Mouse (Mus musculus) heart, embryonic 12.5 days (tissue): Measurements from ENCODE around the gene Sh3pxd2a. TPM values are rescaled to one million over a fixed set of nuclear protein-coding genes. Genes with fewer than 3 reads are reported as not detected.

ENCODE experiments used
- ATAC-seq: fragments of 200-750 bp; cut with Nextera tagmentation; 2 replicates; pipeline ENCODE4 v1.8.0; 2017; ENCODE audit warnings: moderate TSS enrichment, moderate library complexity; ENCODE audit not compliant: insufficient number of reproducible peaks, low FRiP score
- H3K27ac ChIP-seq: fragments of 300-500 bp; sonication (generic); 2 replicates; pipeline ENCODE4 v1.5.1; 2016; ENCODE audit warnings: mild to moderate bottlenecking, moderate library complexity; ENCODE audit not compliant: poor library complexity, severe bottlenecking
- H3K27me3 ChIP-seq: fragments of 300-500 bp; sonication (generic); replicated peaks from 2 replicates; pipeline ENCODE4 v1.6.1; 2016; ENCODE audit warnings: mild to moderate bottlenecking, moderate library complexity
- H3K36me3 ChIP-seq: fragments of 300-500 bp; sonication (generic); 2 replicates; pipeline ENCODE4 v1.6.1; 2016; ENCODE audit warnings: mild to moderate bottlenecking, moderate library complexity
- H3K4me1 ChIP-seq: fragments of 300-500 bp; sonication (generic); replicated peaks from 2 replicates; pipeline ENCODE4 v1.6.1; 2016; ENCODE audit warnings: mild to moderate bottlenecking
- H3K4me2 ChIP-seq: fragments of 300-500 bp; sonication (generic); 2 replicates; pipeline ENCODE4 v1.6.1; 2016; ENCODE audit warnings: mild to moderate bottlenecking, moderate library complexity
- H3K4me3 ChIP-seq: fragments of 300-500 bp; sonication (generic); 2 replicates; pipeline ENCODE4 v1.5.1; 2016; ENCODE audit warnings: mild to moderate bottlenecking
- H3K9ac ChIP-seq: fragments of 300-500 bp; sonication (generic); 2 replicates; pipeline ENCODE4 v1.6.1; 2016; ENCODE audit warnings: mild to moderate bottlenecking, moderate library complexity
- H3K9me3 ChIP-seq: fragments of 300-500 bp; sonication (generic); replicated peaks from 2 replicates; pipeline ENCODE4 v1.6.1; 2016; ENCODE audit warnings: mild to moderate bottlenecking, moderate library complexity
- WGBS: fragments of 180-500 bp; shearing (Covaris S2); methylation state at CpG from one replicate; pipeline ENCODE4 v1.1.7; 2016; 5-methylcytosine and 5-hydroxymethylcytosine counted together
- polyA plus RNA-seq: library from polyadenylated mRNA; unstranded; fragments of >200 nt; fragmentation: Nextera tagmentation; extraction: Ambion mirVana; gene quantifications from 2 replicates; pipeline ENCODE4 v1.2.1, GENCODE M21; 2016

Sh3pxd2a gene
- polyA plus RNA-seq, 1 experiment from 2014 or later, result 6.2 TPM

- Histone ChIP-seq H3K4me2 (no peak overlapping the region), H3K36me3 (no peaks in the 10 kb centered on the region), H3K9me3 (no peaks in the 10 kb centered on the region), H3K4me3 (no peak overlapping the region), H3K27ac (no peak overlapping the region), H3K4me1 (peaks cover 8% of the 10 kb centered on the region), H3K9ac (peak overlapping the region; percentile 11; the same call in 1 of the 2 replicates), H3K27me3 (peaks cover 29% of the 10 kb centered on the region)
- ATAC-seq, result no peak
- WGBS, result 45% methylated on average over 11 of the region's 11 CpGs
These were observed 216.4 kb downstream of the Sh3pxd2a start for GRCm38 (mm10) chr19:47247791-47248190.

- Histone ChIP-seq H3K27me3 (peaks cover 6% of the 10 kb centered on the region), H3K9me3 (no peaks in the 10 kb centered on the region), H3K27ac (no peak overlapping the region), H3K4me3 (no peak overlapping the region), H3K9ac (no peak overlapping the region), H3K4me1 (peaks cover 8% of the 10 kb centered on the region), H3K4me2 (no peak overlapping the region), H3K36me3 (no peaks in the 10 kb centered on the region)
- ATAC-seq, result no peak
- 83% methylated on average over 8 of the region's 8 CpGs for WGBS
These were observed 218.7 kb downstream of the Sh3pxd2a start for GRCm38 (mm10) chr19:47245512-47245911.

- Histone ChIP-seq H3K27me3 (peaks cover 14% of the 10 kb centered on the region), H3K4me2 (no peak overlapping the region), H3K9ac (no peak overlapping the region), H3K36me3 (no peaks in the 10 kb centered on the region), H3K4me3 (no peak overlapping the region), H3K4me1 (no peaks in the 10 kb centered on the region), H3K27ac (no peak overlapping the region), H3K9me3 (no peaks in the 10 kb centered on the region)
- WGBS, result 76% methylated on average over 4 of the region's 4 CpGs
- no peak for ATAC-seq
These were observed 222.0 kb downstream of the Sh3pxd2a start for GRCm38 (mm10) chr19:47242227-47242626.

- ATAC-seq, result no peak
- WGBS, result 46% methylated on average over 7 of the region's 7 CpGs
- Histone ChIP-seq H3K36me3 (no peaks in the 10 kb centered on the region), H3K9me3 (no peaks in the 10 kb centered on the region), H3K4me3 (peak overlapping the region; percentile 38; the same call in 1 of the 2 replicates), H3K27me3 (peaks cover 11% of the 10 kb centered on the region), H3K27ac (no peak overlapping the region), H3K4me2 (peak overlapping the region; percentile 56), H3K9ac (no peak overlapping the region), H3K4me1 (no peaks in the 10 kb centered on the region)
These were observed 223.2 kb downstream of the Sh3pxd2a start for GRCm38 (mm10) chr19:47240957-47241356.

- H3K36me3 ChIP-seq, result no peaks in the 10 kb centered on the region
- ATAC-seq, result peak; percentile 38; the same call in 1 of the 2 replicates
- peak overlapping the region; percentile 36; the same call in 1 of the 2 replicates for H3K9ac ChIP-seq
- H3K4me1 ChIP-seq, result no peaks in the 10 kb centered on the region
- H3K27me3 ChIP-seq, result peaks cover 11% of the 10 kb centered on the region; the same call in 1 of the 2 replicates
- H3K9me3 ChIP-seq, result no peaks in the 10 kb centered on the region
- H3K27ac ChIP-seq, result no peak overlapping the region
- peak overlapping the region; percentile 56 for H3K4me2 ChIP-seq
- peak overlapping the region; percentile 38 for H3K4me3 ChIP-seq
- 23% methylated on average over 12 of the region's 12 CpGs for WGBS
These were observed 224.1 kb downstream of the Sh3pxd2a start for GRCm38 (mm10) chr19:47240076-47240475.

GRCm38 (mm10) chr19:47233087-47233486 is 231.1 kb downstream of the Sh3pxd2a start:
- Histone ChIP-seq H3K4me2 (no peak overlapping the region), H3K9ac (no peak overlapping the region), H3K36me3 (no peaks in the 10 kb centered on the region), H3K4me3 (no peak overlapping the region), H3K27ac (no peak overlapping the region), H3K9me3 (no peaks in the 10 kb centered on the region), H3K4me1 (peaks cover 16% of the 10 kb centered on the region), H3K27me3 (no peaks in the 10 kb centered on the region; the same call in 1 of the 2 replicates)
- no peak for ATAC-seq
- 78% methylated on average over 3 of the region's 3 CpGs for WGBS

GRCm38 (mm10) chr19:47232077-47232865 is 231.9 kb downstream of the Sh3pxd2a start:
- Histone ChIP-seq H3K27me3 (no peaks in the 10 kb centered on the region), H3K36me3 (no peaks in the 10 kb centered on the region), H3K4me3 (no peak overlapping the region), H3K9me3 (no peaks in the 10 kb centered on the region), H3K27ac (no peak overlapping the region), H3K4me1 (peaks cover 16% of the 10 kb centered on the region), H3K4me2 (no peak overlapping the region), H3K9ac (no peak overlapping the region)
- ATAC-seq, result no peak
- WGBS, result 86% methylated on average over 5 of the region's 5 CpGs

- 79% methylated on average over 6 of the region's 6 CpGs for WGBS
- no peak for ATAC-seq
- no peak overlapping the region for H3K4me2 ChIP-seq
- no peaks in the 10 kb centered on the region for H3K36me3 ChIP-seq
- peaks cover 16% of the 10 kb centered on the region for H3K4me1 ChIP-seq
- H3K4me3 ChIP-seq, result no peak overlapping the region
- no peaks in the 10 kb centered on the region for H3K9me3 ChIP-seq
- no peaks in the 10 kb centered on the region for H3K27me3 ChIP-seq
- H3K9ac ChIP-seq, result no peak overlapping the region
- H3K27ac ChIP-seq, result no peak overlapping the region
These were observed 232.8 kb downstream of the Sh3pxd2a start for GRCm38 (mm10) chr19:47231389-47231788.

- no peaks in the 10 kb centered on the region for H3K36me3 ChIP-seq
- H3K4me2 ChIP-seq, result no peak overlapping the region
- no peaks in the 10 kb centered on the region for H3K9me3 ChIP-seq
- no peak overlapping the region for H3K9ac ChIP-seq
- no peaks in the 10 kb centered on the region for H3K27me3 ChIP-seq
- no peak overlapping the region for H3K27ac ChIP-seq
- peaks cover 16% of the 10 kb centered on the region for H3K4me1 ChIP-seq
- 87% methylated on average over 8 of the region's 8 CpGs for WGBS
- ATAC-seq, result no peak
- H3K4me3 ChIP-seq, result no peak overlapping the region
These were observed 233.5 kb downstream of the Sh3pxd2a start for GRCm38 (mm10) chr19:47230682-47231081.

GRCm38 (mm10) chr19:47230082-47230481 is 234.1 kb downstream of the Sh3pxd2a start:
- H3K4me3 ChIP-seq, result no peak overlapping the region
- WGBS, result 86% methylated on average over 7 of the region's 7 CpGs
- H3K27me3 ChIP-seq, result no peaks in the 10 kb centered on the region
- H3K4me2 ChIP-seq, result no peak overlapping the region
- ATAC-seq, result no peak
- no peak overlapping the region for H3K27ac ChIP-seq
- H3K9me3 ChIP-seq, result no peaks in the 10 kb centered on the region
- H3K4me1 ChIP-seq, result peaks cover 16% of the 10 kb centered on the region
- H3K36me3 ChIP-seq, result no peaks in the 10 kb centered on the region
- no peak overlapping the region for H3K9ac ChIP-seq

- H3K9ac ChIP-seq, result peak overlapping the region; percentile 68; the same call in 1 of the 2 replicates
- H3K27ac ChIP-seq, result no peak overlapping the region
- no peak overlapping the region for H3K4me3 ChIP-seq
- no peaks in the 10 kb centered on the region for H3K9me3 ChIP-seq
- no peak for ATAC-seq
- 78% methylated on average over 5 of the region's 5 CpGs for WGBS
- H3K27me3 ChIP-seq, result no peaks in the 10 kb centered on the region
- H3K4me2 ChIP-seq, result peak overlapping the region; percentile 85
- peaks cover 16% of the 10 kb centered on the region for H3K4me1 ChIP-seq
- H3K36me3 ChIP-seq, result no peaks in the 10 kb centered on the region
These were observed 234.7 kb downstream of the Sh3pxd2a start for GRCm38 (mm10) chr19:47229461-47229860.
